Mouse (Mus musculus): Measurements from ENCODE around the gene Clk1. TPM values are rescaled to one million over a fixed set of nuclear protein-coding genes. Genes with fewer than 3 reads are reported as not detected.

Gene Clk1
- 1,356 TPM for total RNA-seq (2023)

DNA sequence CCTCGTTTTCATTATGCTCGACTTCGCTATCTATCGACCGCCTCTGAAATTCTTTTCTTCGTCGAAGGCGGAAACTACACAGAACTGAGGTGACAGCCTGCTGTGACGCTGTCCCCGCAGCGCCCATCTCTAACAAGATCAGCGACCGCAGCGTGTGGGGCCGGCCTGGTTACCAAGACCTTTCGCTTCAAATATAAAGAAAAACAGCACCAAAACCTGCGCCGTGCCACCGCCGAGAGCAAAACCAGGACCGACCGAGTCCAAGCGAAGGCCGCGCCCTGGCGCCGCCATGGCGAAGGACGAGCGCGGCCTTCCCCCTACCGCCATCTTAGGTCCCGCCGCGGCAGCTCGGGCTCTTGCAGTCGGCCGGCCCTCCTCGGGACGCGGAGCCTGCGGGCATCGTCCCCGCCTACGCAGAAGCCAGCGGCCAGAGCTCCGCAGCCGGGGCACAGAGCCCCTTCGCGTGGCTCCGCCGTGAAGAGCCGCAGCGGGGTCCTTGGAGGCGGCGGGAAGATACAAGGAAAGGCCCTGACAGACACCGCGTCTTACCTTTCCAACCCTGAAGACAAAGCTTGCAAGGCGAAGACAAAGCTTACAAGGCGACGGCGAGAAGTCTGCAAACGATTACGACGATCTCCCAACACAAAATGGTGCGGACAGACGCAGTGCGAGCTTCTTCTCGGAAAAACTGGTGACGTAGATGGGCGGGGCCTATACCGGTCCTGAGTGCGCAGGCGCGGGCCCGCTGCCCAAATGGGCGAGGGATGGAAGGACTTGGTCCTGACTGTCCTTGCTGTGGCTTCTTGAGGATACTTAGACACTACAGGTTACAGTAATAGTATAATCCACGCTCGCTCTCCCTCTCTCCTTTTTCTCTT is at the start of gene Clk1:
Clk1 (minus strand) TSS at position 696 of the 878 bp plus-strand sequence.

DNA sequence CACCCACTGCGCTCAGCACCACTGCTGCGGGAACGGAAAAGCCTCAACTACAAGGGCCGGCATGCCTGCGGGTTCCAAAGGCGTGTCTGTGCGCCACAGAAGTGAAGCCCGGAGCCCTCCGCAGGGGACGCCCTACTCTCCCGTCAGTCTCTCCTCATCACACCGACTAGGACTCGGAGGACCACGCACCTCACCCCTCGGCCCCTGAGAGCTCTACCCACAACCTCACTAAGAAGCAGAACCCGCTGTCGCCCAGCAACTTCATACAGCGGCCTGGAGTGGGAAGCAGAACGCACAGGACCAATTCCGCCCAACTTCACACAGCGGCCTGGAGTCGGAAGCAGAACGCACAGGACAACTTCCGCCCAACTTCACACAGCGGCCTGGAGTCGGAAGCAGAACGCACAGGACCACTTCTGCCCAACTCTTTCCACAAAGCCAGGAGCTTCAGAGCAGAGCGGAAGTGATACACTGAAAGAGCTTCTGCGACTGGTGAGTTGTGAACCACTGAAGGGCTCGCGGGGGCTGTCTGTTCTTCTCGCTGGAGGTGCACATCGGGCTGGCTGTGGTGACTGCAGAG is 21.4 kb upstream of the Clk1 start, which contains the start of the genes Nif3l1 and Ppil3:
Nif3l1 (plus strand) TSS at position 9 of the 580 bp plus-strand sequence.
Ppil3 (minus strand) TSS at position 344 of the 580 bp plus-strand sequence.

DNA sequence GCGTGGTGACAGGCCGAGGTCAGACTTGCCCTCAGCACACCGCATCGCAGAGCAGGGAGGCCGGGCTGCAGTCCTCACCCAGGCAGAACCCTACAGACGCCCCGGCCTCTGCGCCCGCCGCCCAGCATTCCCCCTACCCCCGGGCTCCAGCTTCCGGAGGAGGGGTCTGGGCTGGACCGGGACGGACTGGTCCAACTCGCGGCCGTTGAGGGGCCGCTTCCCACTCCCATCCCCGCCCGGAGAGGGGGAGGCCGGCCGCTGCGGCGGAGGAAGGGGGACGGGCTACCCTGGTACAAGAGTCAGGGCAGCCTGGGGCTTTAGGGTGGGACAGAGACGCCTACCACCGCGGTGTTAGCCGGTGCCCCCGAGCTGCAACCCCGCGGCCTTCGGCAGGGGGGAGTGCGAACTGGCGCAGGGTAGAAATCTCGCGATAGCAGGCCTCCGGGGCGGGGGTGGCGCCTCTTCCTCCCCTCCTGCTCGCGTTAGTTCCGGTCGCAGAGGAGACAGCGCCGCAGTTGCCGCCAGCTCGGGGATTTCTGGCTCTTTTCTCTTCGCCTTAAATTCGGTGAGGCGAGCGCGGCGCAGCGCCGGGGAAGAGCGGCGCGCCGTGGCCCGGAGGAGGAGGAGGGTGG is 31.1 kb downstream of the Clk1 start, which contains the start of gene Bzw1:
Bzw1 (plus strand) TSS at position 247 of the 632 bp plus-strand sequence.

Other genes starting within 250 kb of the Clk1 start
- gene Aox4, start 213.7 kb downstream of the Clk1 start, total RNA-seq (2023) = not detected
- gene Aox2, start 145.7 kb downstream of the Clk1 start, total RNA-seq (2023) = 0.15 TPM
- 170 TPM for gene Bzw1, start 31.2 kb downstream of the Clk1 start, total RNA-seq (2023)
- gene Nif3l1, start 21.1 kb upstream of the Clk1 start, total RNA-seq (2023) = 28.0 TPM
- gene Ppil3, start 21.4 kb upstream of the Clk1 start, total RNA-seq (2023) = 51.9 TPM
- 31.2 TPM for gene Orc2, start 81.0 kb upstream of the Clk1 start, total RNA-seq (2023)
- gene Fam126b, start 162.3 kb upstream of the Clk1 start, total RNA-seq (2023) = 19.5 TPM
- gene Ndufb3, start 162.3 kb upstream of the Clk1 start, total RNA-seq (2023) = 33.0 TPM